Mouse (Mus musculus) megakaryocyte, embryonic 14.5 days (primary cell): Measurements from ENCODE around the gene Smoc2.

Experiments used
- FLI1 ChIP-seq: IDR thresholded peaks from 2 replicates; pipeline ENCODE4 v1.6.1; 2012; ENCODE audit warnings: low read length, inconsistent platforms, mixed read lengths
- GATA1 ChIP-seq: IDR thresholded peaks from 3 replicates; pipeline ENCODE4 v1.6.1; 2012; ENCODE audit warnings: mixed read lengths, low read length, inconsistent platforms, borderline replicate concordance

DNA sequence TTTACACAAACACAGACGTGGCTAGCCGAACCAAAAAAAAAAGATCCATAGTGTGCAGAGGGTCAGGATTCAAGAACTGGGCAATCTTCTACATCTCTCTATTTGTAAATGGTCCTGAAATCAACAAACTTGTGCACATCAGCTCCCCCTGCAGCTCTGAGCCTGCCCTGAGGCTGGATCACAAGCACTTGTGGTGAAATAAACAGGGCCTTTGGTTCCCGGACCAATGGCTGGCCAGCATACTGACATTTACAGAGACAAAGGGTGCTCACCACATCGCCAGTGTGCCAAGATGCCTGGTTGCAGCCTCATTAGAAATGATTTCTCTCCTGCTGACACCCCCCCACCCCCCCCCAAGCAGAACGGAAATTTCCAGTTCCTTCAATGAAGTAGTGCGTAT lies 23.1 kb downstream of the Smoc2 start:
- TF ChIP-seq GATA1, result no peak
- no peak for TF ChIP-seq FLI1
